Mouse (Mus musculus) megakaryocyte, adult 5-6 weeks (primary cell): ENCODE results near the gene Olfr1337. TPM values are rescaled to one million over a fixed set of nuclear protein-coding genes. Genes with fewer than 3 reads are reported as not detected.
"Not testable (repeated sequence)": the region's sequence is repeated elsewhere in the genome, so short reads cannot be mapped to it uniquely, and the experiment has no call there.

Experiments
- ATAC-seq: 2 replicates; pipeline ENCODE4 v1.8.0; 2016; ENCODE audit warnings: mild to moderate bottlenecking, inconsistent platforms; ENCODE audit not compliant: poor library complexity, severe bottlenecking
- total RNA-seq, 2 experiments: library from RNA; stranded (forward) in 1 of 2; stranded (reverse) in 1 of 2; fragments of 153-499, 151-499 nt in 1 of 2; fragments of 221-1000, 200-1000 nt in 1 of 2; gene quantifications; 2 replicates each; pipeline versions ENCODE4 v1.2.3 to v1.2.4; 2015 to 2017

Olfr1337 gene
- total RNA-seq (2015) (not detected in 2 replicates), total RNA-seq (2017) (not detected in 2 replicates)

DNA sequence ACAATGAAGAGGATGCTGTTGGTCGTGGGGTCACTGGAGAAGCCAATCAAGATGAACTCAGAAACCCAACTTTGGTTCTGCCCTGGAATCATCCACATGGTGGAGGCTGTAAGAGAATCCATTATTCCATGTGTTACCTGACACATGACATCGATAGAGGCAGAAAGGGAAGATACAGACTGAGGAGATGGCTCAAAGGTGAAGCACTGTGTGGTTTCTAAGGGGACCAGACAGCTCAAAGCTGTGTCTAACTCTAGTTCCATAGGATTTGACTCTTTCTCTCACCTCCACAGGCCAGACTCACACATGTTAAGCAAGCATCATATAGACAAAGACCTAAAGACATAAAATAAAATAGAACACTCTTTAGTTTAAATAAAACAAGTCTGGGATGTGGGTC is at the start of gene Olfr1337:
Olfr1337 (minus strand) TSS at position 101 of the 400 bp plus-strand sequence.
- no peak for ATAC-seq

DNA sequence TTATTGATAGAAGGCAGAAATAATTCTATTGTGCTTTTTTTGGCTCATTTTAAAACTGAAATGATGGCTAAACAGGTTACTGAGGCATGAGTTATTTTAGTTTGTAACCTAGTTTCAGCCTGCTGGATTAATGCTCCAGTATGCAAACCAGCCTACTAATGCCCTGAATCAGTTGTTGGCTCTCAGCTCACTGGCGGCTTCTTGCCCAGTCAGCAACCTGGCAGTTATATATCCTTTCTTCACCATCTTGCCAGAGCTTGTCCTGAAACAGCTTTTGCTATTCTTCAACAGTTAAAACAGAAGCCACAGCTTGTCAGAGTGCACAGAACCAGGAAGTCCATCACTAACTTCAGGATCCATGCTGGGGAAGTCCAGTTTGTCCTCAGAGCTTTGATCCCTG is 36.5 kb upstream of the Olfr1337 start:
- no peak for ATAC-seq

DNA sequence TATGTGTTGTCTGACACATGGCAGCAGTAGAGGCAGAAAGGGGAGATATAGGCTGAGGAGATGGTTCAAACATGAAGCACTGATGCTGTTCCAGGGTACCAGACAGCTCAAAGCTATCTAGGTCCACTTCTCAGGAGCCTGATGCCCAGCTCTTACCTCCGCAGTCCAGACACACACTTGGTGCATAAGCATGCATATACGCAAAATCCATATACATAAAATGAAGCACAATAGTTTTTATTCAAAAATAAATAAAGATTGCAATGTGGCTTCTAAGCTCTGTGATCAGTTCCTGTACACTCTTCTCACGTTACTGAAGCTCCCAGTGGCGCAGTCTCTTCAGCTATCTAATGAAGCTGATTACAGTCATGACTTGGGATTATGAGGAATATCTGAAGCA is 27.5 kb upstream of the Olfr1337 start, which contains the start of gene Olfr1335:
Olfr1335 (minus strand) TSS at position 101 of the 400 bp plus-strand sequence.
- no peak for ATAC-seq

DNA sequence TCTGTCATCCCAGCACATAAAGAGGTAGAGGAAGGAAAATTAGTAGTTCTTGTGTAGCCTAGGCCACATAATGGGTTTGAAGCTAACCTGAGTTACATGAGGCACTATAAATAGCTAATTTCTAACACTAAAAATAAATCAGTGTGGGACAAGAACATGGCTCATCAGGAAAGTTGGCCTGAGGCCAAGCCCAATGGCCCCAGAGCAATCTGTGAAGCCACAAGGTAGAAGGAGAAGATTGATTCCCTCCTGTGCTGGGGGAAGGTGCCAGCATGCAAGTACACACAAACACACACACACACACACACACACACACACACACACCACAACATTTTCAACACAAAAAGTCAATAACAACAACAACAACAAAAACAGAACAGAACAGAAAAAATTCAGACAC is 10.4 kb upstream of the Olfr1337 start:
- not testable (repeated sequence) for ATAC-seq

DNA sequence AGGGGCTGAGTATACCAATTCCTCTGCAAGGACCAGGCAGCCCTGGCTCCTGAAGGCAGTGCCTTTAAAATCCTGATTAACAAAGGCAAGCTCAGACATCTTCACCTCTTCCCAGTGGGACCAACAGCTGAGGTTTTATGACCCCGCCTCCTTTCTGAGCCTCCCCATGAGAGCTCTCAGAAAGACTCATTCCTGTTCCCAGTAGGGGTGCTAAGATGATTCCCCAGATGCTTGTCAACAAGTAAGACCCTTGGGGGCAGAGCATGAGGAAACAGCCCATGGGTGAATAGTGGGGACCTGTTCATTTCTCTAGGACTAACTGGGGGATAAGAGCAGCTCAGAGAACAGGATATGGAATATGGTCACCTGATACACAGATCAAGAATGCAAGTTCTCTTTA is 23.7 kb downstream of the Olfr1337 start, which contains the start of gene Olfr1338:
Olfr1338 (minus strand) TSS at position 101 of the 400 bp plus-strand sequence.
- ATAC-seq, result no peak

DNA sequence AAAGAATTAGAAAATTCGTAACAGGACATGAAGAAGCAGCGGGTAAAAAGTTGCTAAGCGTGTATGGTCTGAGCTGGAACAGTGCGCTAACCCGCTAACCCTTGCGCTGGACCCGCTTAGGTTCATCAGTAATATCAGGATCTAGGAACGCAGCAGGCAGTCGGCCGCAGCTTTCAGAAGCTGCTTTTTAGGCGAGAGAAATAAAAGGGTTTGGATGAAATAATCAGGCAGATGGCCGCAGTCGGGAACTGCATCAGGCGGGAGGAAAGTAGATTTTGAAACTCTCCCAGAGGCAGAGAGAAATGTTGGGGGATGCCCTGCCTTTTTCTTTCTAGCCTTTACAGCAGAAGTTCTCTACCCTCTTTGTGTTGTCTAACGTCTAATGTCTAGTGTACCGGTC is 40.5 kb downstream of the Olfr1337 start:
- no peak for ATAC-seq

DNA sequence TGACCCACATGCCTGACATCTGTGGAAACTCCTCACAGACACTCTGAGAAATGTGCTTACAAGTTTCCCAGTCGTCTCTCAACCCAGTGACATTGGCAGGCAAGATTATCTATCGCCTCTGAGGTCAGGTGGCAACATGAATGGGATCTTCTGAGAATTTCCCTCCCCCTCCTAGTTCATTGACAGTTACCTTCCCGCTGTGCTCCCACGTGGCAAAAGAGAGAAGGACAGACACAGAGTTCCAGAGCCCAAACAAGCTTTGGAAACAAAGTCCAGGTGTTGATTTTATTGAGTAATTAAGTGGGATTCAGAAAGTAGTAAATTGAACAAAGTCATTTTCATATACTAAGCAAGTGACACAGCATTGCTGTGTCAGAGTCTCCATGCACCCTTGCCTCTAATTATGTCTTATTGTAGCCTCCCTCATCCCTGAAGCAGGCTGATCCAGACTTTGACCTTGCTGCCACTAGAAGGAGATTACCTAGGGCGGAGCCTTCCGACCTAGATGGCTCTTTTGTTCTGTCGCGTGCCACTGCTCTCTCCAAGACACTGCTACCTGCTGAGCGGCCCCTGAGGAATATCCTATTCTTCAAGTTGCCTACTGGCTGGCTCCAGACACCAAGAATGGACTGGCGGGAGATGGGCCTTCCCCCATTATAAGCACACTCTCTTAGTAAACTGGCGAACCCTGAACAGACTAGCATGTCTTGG is 41.2 kb downstream of the Olfr1337 start:
- ATAC-seq, result no peak

DNA sequence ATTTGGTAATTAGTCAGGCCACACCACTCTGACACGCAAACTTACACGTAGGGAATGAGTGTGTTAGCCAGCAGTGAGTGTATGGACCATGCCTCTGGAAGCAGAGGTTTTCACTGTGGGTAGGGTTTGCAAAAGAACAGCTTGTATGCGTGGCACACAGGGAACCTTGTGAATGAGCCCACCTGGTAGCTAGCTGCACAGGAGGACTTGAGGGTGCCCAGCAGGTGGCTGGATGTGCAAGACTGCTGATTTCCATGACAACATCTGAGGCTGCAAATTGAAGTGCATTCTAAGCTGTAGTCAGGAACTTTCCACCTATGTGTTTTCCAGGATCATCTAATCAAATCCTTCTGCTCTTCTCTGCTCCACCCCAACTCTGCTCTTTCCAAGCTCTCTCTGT is 42.8 kb downstream of the Olfr1337 start:
- no peak for ATAC-seq

DNA sequence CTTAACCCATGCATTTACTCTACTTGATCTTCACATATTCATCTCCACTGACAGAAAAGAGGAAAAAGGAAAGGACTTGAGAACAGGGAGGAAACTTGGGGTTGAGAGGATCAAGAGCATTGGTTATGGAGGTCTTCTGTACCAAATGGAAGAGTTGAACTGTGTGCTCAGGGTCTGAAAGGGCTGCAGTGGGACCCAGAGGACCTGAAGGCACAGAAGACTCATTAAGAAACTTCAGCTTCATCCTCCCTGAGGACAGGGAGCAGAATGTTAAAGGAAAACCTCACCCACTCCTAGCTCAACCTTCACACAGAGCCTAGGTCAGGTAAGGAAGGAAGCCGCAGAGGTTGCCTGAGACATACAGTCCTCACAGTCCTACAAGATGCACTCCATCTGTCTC is 50.5 kb downstream of the Olfr1337 start, which contains the start of gene Olfr1339:
Olfr1339 (plus strand) TSS at position 301 of the 400 bp plus-strand sequence.
- no peak for ATAC-seq

Other genes with a start within 250 kb of the Olfr1337 start
- 0.18 TPM in 1 of 2 replicates, not detected in the other for gene Tmem125, start 238.5 kb downstream of the Olfr1337 start, total RNA-seq (2015)
- not detected in 2 replicates for gene Tmem125, start 238.5 kb downstream of the Olfr1337 start, total RNA-seq (2017)
- not detected in 2 replicates for gene Cfap57, start 161.8 kb downstream of the Olfr1337 start, total RNA-seq (2015)
- 0.16 and 0.18 TPM in 2 replicates for gene Cfap57, start 161.8 kb downstream of the Olfr1337 start, total RNA-seq (2017)
- 54.9 and 61.9 TPM in 2 replicates for gene Ebna1bp2, start 161.8 kb downstream of the Olfr1337 start, total RNA-seq (2015)
- gene Ebna1bp2, start 161.8 kb downstream of the Olfr1337 start, total RNA-seq (2017), result 46.8 and 63.7 TPM in 2 replicates
- not detected in 2 replicates for gene Olfr62, start 123.6 kb downstream of the Olfr1337 start, total RNA-seq (2015)
- gene Olfr62, start 123.6 kb downstream of the Olfr1337 start, total RNA-seq (2017), result not detected in 2 replicates
- not detected in 2 replicates for gene Olfr1342, start 89.8 kb downstream of the Olfr1337 start, total RNA-seq (2015)
- not detected in 2 replicates for gene Olfr1342, start 89.8 kb downstream of the Olfr1337 start, total RNA-seq (2017)
- gene Olfr1341, start 79.1 kb downstream of the Olfr1337 start, total RNA-seq (2015), result not detected in 2 replicates
- gene Olfr1341, start 79.1 kb downstream of the Olfr1337 start, total RNA-seq (2017), result not detected in 2 replicates
- not detected in 2 replicates for gene Olfr1340, start 62.4 kb downstream of the Olfr1337 start, total RNA-seq (2015)
- gene Olfr1340, start 62.4 kb downstream of the Olfr1337 start, total RNA-seq (2017), result not detected in 2 replicates
- not detected in 2 replicates for gene Olfr1339, start 50.4 kb downstream of the Olfr1337 start, total RNA-seq (2015)
- not detected in 2 replicates for gene Olfr1339, start 50.4 kb downstream of the Olfr1337 start, total RNA-seq (2017)
- gene Olfr1338, start 23.8 kb downstream of the Olfr1337 start, total RNA-seq (2015), result not detected in 2 replicates
- not detected in 2 replicates for gene Olfr1338, start 23.8 kb downstream of the Olfr1337 start, total RNA-seq (2017)
- gene Olfr1335, start 27.4 kb upstream of the Olfr1337 start, total RNA-seq (2015), result not detected in 2 replicates
- gene Olfr1335, start 27.4 kb upstream of the Olfr1337 start, total RNA-seq (2017), result not detected in 2 replicates
- not detected in 2 replicates for gene Olfr1333, start 53.7 kb upstream of the Olfr1337 start, total RNA-seq (2015)
- gene Olfr1333, start 53.7 kb upstream of the Olfr1337 start, total RNA-seq (2017), result not detected in 2 replicates
- gene Olfr1331, start 82.1 kb upstream of the Olfr1337 start, total RNA-seq (2015), result not detected in 2 replicates
- not detected in 2 replicates for gene Olfr1331, start 82.1 kb upstream of the Olfr1337 start, total RNA-seq (2017)
- not detected in 2 replicates for gene Olfr1330, start 106.0 kb upstream of the Olfr1337 start, total RNA-seq (2015)
- not detected in 2 replicates for gene Olfr1330, start 106.0 kb upstream of the Olfr1337 start, total RNA-seq (2017)
- not detected in 2 replicates for gene Olfr1329, start 134.9 kb upstream of the Olfr1337 start, total RNA-seq (2015)
- gene Olfr1329, start 134.9 kb upstream of the Olfr1337 start, total RNA-seq (2017), result not detected in 2 replicates
- not detected in 2 replicates for gene Olfr1328, start 156.0 kb upstream of the Olfr1337 start, total RNA-seq (2015)
- gene Olfr1328, start 156.0 kb upstream of the Olfr1337 start, total RNA-seq (2017), result not detected in 2 replicates
- not detected in 2 replicates for gene Lao1, start 179.0 kb upstream of the Olfr1337 start, total RNA-seq (2015)
- gene Lao1, start 179.0 kb upstream of the Olfr1337 start, total RNA-seq (2017), result not detected in 2 replicates